Mouse (Mus musculus) gastrocnemius, adult 8-10 months (tissue): ENCODE measurements around the gene Gm16506. TPM values are rescaled to one million over a fixed set of nuclear protein-coding genes. Genes with fewer than 3 reads are reported as not detected.
"Not testable (repeated sequence)": the region's sequence is repeated elsewhere in the genome, so short reads cannot be mapped to it uniquely, and the experiment has no call there.

Experiments used
- DNase-seq, 2 experiments: peaks; one replicate each; pipeline ENCODE4 v3.0.0; 2022; ENCODE audit warnings: low spot score in 2 of 2
- total RNA-seq, 4 experiments: library from RNA; stranded (reverse); gene quantifications; 2 replicates each; pipeline ENCODE4 v1.2.4; 2022

The Gm16506 gene
- not detected for total RNA-seq

DNA sequence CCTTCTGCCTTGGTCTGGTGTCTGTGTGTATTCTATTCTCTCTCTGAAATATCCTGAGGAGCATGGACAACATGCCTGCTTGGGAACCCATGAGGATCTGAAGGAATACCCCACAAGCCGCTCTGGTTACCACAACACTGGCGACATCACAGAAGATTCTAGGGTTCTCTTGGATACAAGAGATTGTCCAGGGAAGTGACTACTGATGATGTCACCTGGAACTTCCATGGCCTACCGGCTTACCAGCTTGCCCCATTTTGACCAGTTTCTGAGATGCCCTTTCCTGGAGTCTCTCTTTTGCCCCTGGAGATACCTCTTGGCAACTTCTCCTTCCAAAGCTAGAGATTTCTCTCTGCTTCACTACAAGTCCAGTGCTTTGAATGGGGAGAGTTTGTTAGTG, at the start of gene Gm16506:
Gene Gm16506 (minus strand): TSS at position 101 of the 400 bp plus-strand sequence.
- not testable (repeated sequence) for DNase-seq

DNA sequence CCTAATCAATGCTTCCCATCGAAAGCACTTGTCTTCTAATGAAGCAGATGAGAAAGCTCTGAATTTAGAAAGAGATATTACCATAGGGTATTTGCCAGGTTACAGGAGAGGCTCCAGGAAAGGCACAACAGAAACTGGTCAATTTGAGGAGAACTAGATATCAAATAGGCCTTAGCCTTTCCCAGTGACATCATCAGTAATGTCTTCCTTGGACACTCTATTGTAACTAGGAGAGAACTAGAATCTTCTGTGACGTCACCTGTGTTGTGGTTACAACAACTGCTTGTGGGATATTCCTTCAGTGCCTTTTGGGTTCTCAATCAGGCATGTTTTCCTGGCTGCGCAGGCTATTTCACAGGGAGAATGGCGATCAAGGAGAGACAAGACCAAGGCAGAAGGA, 20.3 kb upstream of the Gm16506 start, which contains the start of gene Gm6526:
Gene Gm6526 (plus strand): TSS at position 301 of the 400 bp plus-strand sequence.
- not testable (repeated sequence) for DNase-seq

DNA sequence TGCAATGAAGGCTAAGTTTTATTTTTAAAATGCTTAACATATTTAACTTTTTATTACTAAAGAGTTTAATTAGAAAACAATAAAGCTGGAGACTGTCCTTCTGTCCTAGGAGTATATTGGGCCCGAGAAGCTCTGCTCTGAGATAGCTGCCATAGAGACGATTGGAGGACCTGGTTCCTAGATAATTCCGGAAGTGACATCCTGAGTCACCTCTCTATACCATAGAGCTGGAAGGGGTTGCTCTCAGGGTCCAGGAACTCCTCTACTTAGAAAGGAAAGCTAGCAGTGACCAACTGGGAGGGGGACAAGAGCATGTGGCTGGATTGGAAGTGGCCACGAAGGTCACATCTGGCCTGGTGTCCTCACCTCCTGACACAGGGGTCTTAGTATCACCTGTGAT, 29.7 kb downstream of the Gm16506 start, which contains the start of gene Gm7324:
Gene Gm7324 (plus strand): TSS at position 208 of the 400 bp plus-strand sequence.
- not testable (repeated sequence) for DNase-seq

DNA sequence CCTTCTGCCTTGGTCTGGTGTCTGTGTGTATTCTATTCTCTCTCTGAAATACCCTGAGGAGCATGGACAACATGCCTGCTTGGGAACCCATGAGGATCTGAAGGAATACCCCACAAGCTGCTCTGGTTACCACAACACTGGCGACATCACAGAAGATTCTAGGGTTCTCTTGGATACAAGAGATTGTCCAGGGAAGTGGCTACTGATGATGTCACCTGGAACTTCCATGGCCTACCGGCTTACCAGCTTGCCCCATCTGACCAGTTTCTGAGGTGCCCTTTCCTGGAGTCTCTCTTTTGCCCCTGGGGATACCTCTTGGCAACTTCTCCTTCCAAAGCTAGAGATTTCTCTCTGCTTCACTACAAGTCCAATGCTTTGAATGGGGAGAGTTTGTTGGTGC, 50.2 kb downstream of the Gm16506 start, which contains the start of gene Gm8165:
Gene Gm8165 (minus strand): TSS at position 101 of the 400 bp plus-strand sequence.
- not testable (repeated sequence) for DNase-seq

Other genes with a start within 250 kb of the Gm16506 start
- gene Gm5799, start 183.9 kb downstream of the Gm16506 start, total RNA-seq, result not detected
- not detected for gene Gm17654, start 148.3 kb downstream of the Gm16506 start, total RNA-seq
- not detected for gene Gm10375, start 119.5 kb downstream of the Gm16506 start, total RNA-seq
- gene Gm8165, start 50.3 kb downstream of the Gm16506 start, total RNA-seq, result not detected
- gene Gm7324, start 29.7 kb downstream of the Gm16506 start, total RNA-seq, result under 1 TPM in 1 of 4 experiments, not detected in 3; 0.43 TPM
- gene Gm6526, start 20.4 kb upstream of the Gm16506 start, total RNA-seq, result not detected
- gene Gm8180, start 57.3 kb upstream of the Gm16506 start, total RNA-seq, result not detected
- not detected for gene Ear1, start 148.0 kb upstream of the Gm16506 start, total RNA-seq
- gene Ear10, start 196.1 kb upstream of the Gm16506 start, total RNA-seq, result not detected
- under 1 TPM in 3 of 4 experiments, not detected in 1; 0.13 to 0.22 (median 0.17) TPM for gene Gm8113, start 197.9 kb upstream of the Gm16506 start, total RNA-seq
- gene Ang5, start 229.6 kb upstream of the Gm16506 start, total RNA-seq, result not detected